Mouse (Mus musculus): ENCODE results near the gene C1qtnf9. TPM values are rescaled to one million over a fixed set of nuclear protein-coding genes. Genes with fewer than 3 reads are reported as not detected.

C1qtnf9 gene
- polyA plus RNA-seq, 1 experiment: not detected

- TF ChIP-seq POLR2A (IDR thresholded peaks at IDR 0.05; ENCODE audit: borderline replicate concordance, low read depth, low read length) (no peak), CTCF (IDR thresholded peaks at IDR 0.05; ENCODE audit: low read depth, low read length) (no peak)
- H3K27ac ChIP-seq (ENCODE audit: insufficient read depth, low read depth, low read length): no peak overlapping the region
- H3K4me3 ChIP-seq (ENCODE audit: insufficient read depth, low read length): no peak overlapping the region
- 0 out of 2 replicates have a peak, but pooled peaks cover under 1% of the 10 kb centered on the region for H3K4me1 ChIP-seq (ENCODE audit: control insufficient read depth, insufficient read depth, low read length)
Observed at GRCm38 (mm10) chr14:60799762-60800728, 32.1 kb downstream of the C1qtnf9 start.

GRCm38 (mm10) chr14:60802026-60802425 is 34.1 kb downstream of the C1qtnf9 start:
- Histone ChIP-seq H3K4me3 (ENCODE audit: insufficient read depth, low read length) (no peak overlapping the region), H3K27ac (ENCODE audit: insufficient read depth, low read depth, low read length) (no peak overlapping the region), H3K4me1 (ENCODE audit: control insufficient read depth, insufficient read depth, low read length) (peaks cover 10% of the 10 kb centered on the region)
- TF ChIP-seq CTCF (IDR thresholded peaks at IDR 0.05; ENCODE audit: low read depth, low read length) (no peak), POLR2A (IDR thresholded peaks at IDR 0.05; ENCODE audit: borderline replicate concordance, low read depth, low read length) (no peak)

- H3K4me1 ChIP-seq (ENCODE audit: control insufficient read depth, insufficient read depth, low read length): peaks cover 10% of the 10 kb centered on the region
- H3K27ac ChIP-seq (ENCODE audit: insufficient read depth, low read depth, low read length): no peak overlapping the region
- no peak overlapping the region for H3K4me3 ChIP-seq (ENCODE audit: insufficient read depth, low read length)
- TF ChIP-seq POLR2A (IDR thresholded peaks at IDR 0.05; ENCODE audit: borderline replicate concordance, low read depth, low read length) (no peak), CTCF (IDR thresholded peaks at IDR 0.05; ENCODE audit: low read depth, low read length) (no peak)
Observed at GRCm38 (mm10) chr14:60804978-60805377, 37.0 kb downstream of the C1qtnf9 start.

GRCm38 (mm10) chr14:60805871-60806270 is 37.9 kb downstream of the C1qtnf9 start:
- Histone ChIP-seq H3K4me3 (ENCODE audit: insufficient read depth, low read length) (no peak overlapping the region), H3K4me1 (ENCODE audit: control insufficient read depth, insufficient read depth, low read length) (peaks cover 10% of the 10 kb centered on the region), H3K27ac (ENCODE audit: insufficient read depth, low read depth, low read length) (no peak overlapping the region)
- no peak for TF ChIP-seq CTCF (IDR thresholded peaks at IDR 0.05; ENCODE audit: low read depth, low read length)
- no peak for TF ChIP-seq POLR2A (IDR thresholded peaks at IDR 0.05; ENCODE audit: borderline replicate concordance, low read depth, low read length)

- no peak overlapping the region for H3K27ac ChIP-seq (ENCODE audit: insufficient read depth, low read depth, low read length)
- no peak overlapping the region for H3K4me3 ChIP-seq (ENCODE audit: insufficient read depth, low read length)
- peaks cover 10% of the 10 kb centered on the region for H3K4me1 ChIP-seq (ENCODE audit: control insufficient read depth, insufficient read depth, low read length)
- no peak for TF ChIP-seq POLR2A (IDR thresholded peaks at IDR 0.05; ENCODE audit: borderline replicate concordance, low read depth, low read length)
- no peak for TF ChIP-seq CTCF (IDR thresholded peaks at IDR 0.05; ENCODE audit: low read depth, low read length)
Observed at GRCm38 (mm10) chr14:60806891-60807344, 39.0 kb downstream of the C1qtnf9 start.

GRCm38 (mm10) chr14:60809881-60810280 is 41.9 kb downstream of the C1qtnf9 start:
- peaks cover 10% of the 10 kb centered on the region for H3K4me1 ChIP-seq (ENCODE audit: control insufficient read depth, insufficient read depth, low read length)
- TF ChIP-seq CTCF (IDR thresholded peaks at IDR 0.05; ENCODE audit: low read depth, low read length) (no peak), POLR2A (IDR thresholded peaks at IDR 0.05; ENCODE audit: borderline replicate concordance, low read depth, low read length) (no peak)
- H3K4me3 ChIP-seq (ENCODE audit: insufficient read depth, low read length): no peak overlapping the region
- H3K27ac ChIP-seq (ENCODE audit: insufficient read depth, low read depth, low read length): no peak overlapping the region

GRCm38 (mm10) chr14:60811547-60811946 is 43.6 kb downstream of the C1qtnf9 start:
- TF ChIP-seq POLR2A (IDR thresholded peaks at IDR 0.05; ENCODE audit: borderline replicate concordance, low read depth, low read length) (no peak), CTCF (IDR thresholded peaks at IDR 0.05; ENCODE audit: low read depth, low read length) (no peak)

GRCm38 (mm10) chr14:60815098-60815497 is 47.2 kb downstream of the C1qtnf9 start:
- TF ChIP-seq CTCF (IDR thresholded peaks at IDR 0.05; ENCODE audit: low read depth, low read length) (no peak), POLR2A (IDR thresholded peaks at IDR 0.05; ENCODE audit: borderline replicate concordance, low read depth, low read length) (no peak)
- Histone ChIP-seq H3K4me3 (ENCODE audit: insufficient read depth, low read length) (no peak overlapping the region), H3K27ac (ENCODE audit: insufficient read depth, low read depth, low read length) (no peak overlapping the region), H3K4me1 (ENCODE audit: control insufficient read depth, insufficient read depth, low read length) (no peaks in the 10 kb centered on the region)

More at GRCm38 (mm10) chr14:60811547-60811946, 43.6 kb downstream of the C1qtnf9 start:
- no peaks in the 10 kb centered on the region for H3K4me1 ChIP-seq (ENCODE audit: control insufficient read depth, insufficient read depth, low read length)
- H3K27ac ChIP-seq (ENCODE audit: insufficient read depth, low read depth, low read length): no peak overlapping the region
- no peak overlapping the region for H3K4me3 ChIP-seq (ENCODE audit: insufficient read depth, low read length)

- no peak for TF ChIP-seq POLR2A (IDR thresholded peaks at IDR 0.05; ENCODE audit: borderline replicate concordance, low read depth, low read length)
- no peak for TF ChIP-seq CTCF (IDR thresholded peaks at IDR 0.05; ENCODE audit: low read depth, low read length)
- no peak overlapping the region for H3K4me3 ChIP-seq (ENCODE audit: insufficient read depth, low read length)
- no peaks in the 10 kb centered on the region for H3K4me1 ChIP-seq (ENCODE audit: control insufficient read depth, insufficient read depth, low read length)
- no peak overlapping the region for H3K27ac ChIP-seq (ENCODE audit: insufficient read depth, low read depth, low read length)
Observed at GRCm38 (mm10) chr14:60818045-60818444, 50.1 kb downstream of the C1qtnf9 start.

- Histone ChIP-seq H3K27ac (ENCODE audit: insufficient read depth, low read depth, low read length) (no peak overlapping the region), H3K4me3 (ENCODE audit: insufficient read depth, low read length) (no peak overlapping the region), H3K4me1 (ENCODE audit: control insufficient read depth, insufficient read depth, low read length) (peaks cover 21% of the 10 kb centered on the region)
- no peak for TF ChIP-seq CTCF (IDR thresholded peaks at IDR 0.05; ENCODE audit: low read depth, low read length)
- no peak for TF ChIP-seq POLR2A (IDR thresholded peaks at IDR 0.05; ENCODE audit: borderline replicate concordance, low read depth, low read length)
Observed at GRCm38 (mm10) chr14:60830096-60830495, 62.2 kb downstream of the C1qtnf9 start.

Other genes with a start within 250 kb of the C1qtnf9 start
- 10.9 and 12.7 TPM in 2 replicates for gene Spata13, start 134.1 kb upstream of the C1qtnf9 start, polyA plus RNA-seq (2012; ENCODE audit: insufficient read depth, insufficient read length, missing spikeins)
- 6.9 and 8.0 TPM in 2 replicates for gene Mipep, start 16.4 kb downstream of the C1qtnf9 start, polyA plus RNA-seq (2012; ENCODE audit: insufficient read depth, insufficient read length, missing spikeins)

All from bone marrow macrophage, adult 2 months (primary cell).